Mouse (Mus musculus) ES-Bruce4 (cell line): ENCODE measurements around the gene Kcnc1. TPM values are rescaled to one million over a fixed set of nuclear protein-coding genes. Genes with fewer than 3 reads are reported as not detected.

Experiments used
- H3K27ac ChIP-seq: 2 replicates; pipeline ENCODE4 v1.5.1; 2012; ENCODE audit warnings: low read length, inconsistent platforms; ENCODE audit not compliant: insufficient read depth
- H3K27me3 ChIP-seq: 2 replicates; pipeline ENCODE4 v1.6.1; 2012; ENCODE audit warnings: mild to moderate bottlenecking, low read length, inconsistent platforms; ENCODE audit not compliant: control insufficient read depth, poor library complexity, insufficient read depth, severe bottlenecking
- H3K36me3 ChIP-seq: 2 replicates; pipeline ENCODE4 v1.6.1; 2012; ENCODE audit warnings: inconsistent platforms, mild to moderate bottlenecking, low read length, moderate library complexity; ENCODE audit not compliant: control insufficient read depth, poor library complexity, insufficient read depth, severe bottlenecking
- H3K4me1 ChIP-seq: one replicate; pipeline ENCODE4 v1.8.1; 2011; ENCODE audit warnings: low read length; ENCODE audit not compliant: control insufficient read depth, insufficient read depth
- H3K4me3 ChIP-seq: 2 replicates; pipeline ENCODE4 v1.5.1; 2011; ENCODE audit warnings: low read depth, mild to moderate bottlenecking, low read length
- H3K9ac ChIP-seq: 2 replicates; pipeline ENCODE4 v1.6.1; 2012; ENCODE audit warnings: low read depth, mild to moderate bottlenecking, inconsistent platforms; ENCODE audit not compliant: poor library complexity, severe bottlenecking
- H3K9me3 ChIP-seq: replicated peaks from 2 replicates; pipeline ENCODE4 v1.6.1; 2012; ENCODE audit warnings: mild to moderate bottlenecking, low read length, inconsistent platforms; ENCODE audit not compliant: control insufficient read depth, poor library complexity, insufficient read depth, severe bottlenecking
- CTCF ChIP-seq: IDR thresholded peaks from one replicate; pipeline ENCODE4 v1.8.1; 2011; ENCODE audit warnings: low read depth, low read length
- EP300 ChIP-seq: IDR thresholded peaks from 2 replicates; pipeline ENCODE4 v1.6.1; 2011; ENCODE audit warnings: low read depth, low read length; ENCODE audit not compliant: insufficient read depth
- POLR2A ChIP-seq: IDR thresholded peaks from one replicate; pipeline ENCODE4 v1.8.1; 2011; ENCODE audit warnings: low read length; ENCODE audit not compliant: insufficient read depth
- polyA plus RNA-seq: library from polyadenylated mRNA; stranded (reverse); fragments of >200 nt; gene quantifications from 2 replicates; pipeline ENCODE4 v1.2.4, GENCODE M21; 2011; ENCODE audit warnings: low read depth; ENCODE audit not compliant: missing spikeins, insufficient read depth, insufficient read length

Kcnc1 gene
- polyA plus RNA-seq, 1 experiment = 0.07 TPM

- Histone ChIP-seq H3K36me3 (no peaks in the 10 kb centered on the region), H3K9ac (no peak overlapping the region), H3K4me1 (no peaks in the 10 kb centered on the region), H3K27me3 (no peaks in the 10 kb centered on the region), H3K4me3 (no peak overlapping the region), H3K9me3 (no peaks in the 10 kb centered on the region), H3K27ac (no peak overlapping the region)
- TF ChIP-seq CTCF = no peak
- TF ChIP-seq EP300 = no peak
- TF ChIP-seq POLR2A = no peak
Observed at GRCm38 (mm10) chr7:46353875-46354274, 42.4 kb upstream of the Kcnc1 start.

GRCm38 (mm10) chr7:46361776-46362175 is 34.5 kb upstream of the Kcnc1 start:
- no peak for TF ChIP-seq EP300
- no peak for TF ChIP-seq POLR2A
- no peak for TF ChIP-seq CTCF
- Histone ChIP-seq H3K9ac (no peak overlapping the region), H3K4me1 (no peaks in the 10 kb centered on the region), H3K4me3 (no peak overlapping the region), H3K9me3 (no peaks in the 10 kb centered on the region), H3K27ac (no peak overlapping the region), H3K36me3 (no peaks in the 10 kb centered on the region), H3K27me3 (no peaks in the 10 kb centered on the region)

- no peak overlapping the region for H3K9ac ChIP-seq
Observed at GRCm38 (mm10) chr7:46364154-46364553, 32.1 kb upstream of the Kcnc1 start.

GRCm38 (mm10) chr7:46365810-46366209 is 30.5 kb upstream of the Kcnc1 start:
- no peak overlapping the region for H3K4me3 ChIP-seq
- no peaks in the 10 kb centered on the region for H3K36me3 ChIP-seq
- H3K9me3 ChIP-seq = no peaks in the 10 kb centered on the region
- no peak for TF ChIP-seq CTCF
- no peak for TF ChIP-seq EP300
- TF ChIP-seq POLR2A = no peak
- H3K4me1 ChIP-seq = no peaks in the 10 kb centered on the region
- H3K27me3 ChIP-seq = no peaks in the 10 kb centered on the region
- H3K27ac ChIP-seq = no peak overlapping the region
- no peak overlapping the region for H3K9ac ChIP-seq

More at GRCm38 (mm10) chr7:46364154-46364553, 32.1 kb upstream of the Kcnc1 start:
- no peaks in the 10 kb centered on the region for H3K9me3 ChIP-seq
- no peak overlapping the region for H3K27ac ChIP-seq
- no peaks in the 10 kb centered on the region for H3K36me3 ChIP-seq
- H3K4me1 ChIP-seq = no peaks in the 10 kb centered on the region
- no peak overlapping the region for H3K4me3 ChIP-seq
- TF ChIP-seq EP300 (no peak), POLR2A (no peak), CTCF (no peak)
- no peaks in the 10 kb centered on the region for H3K27me3 ChIP-seq

- no peak overlapping the region for H3K4me3 ChIP-seq
- no peaks in the 10 kb centered on the region for H3K9me3 ChIP-seq
- no peak overlapping the region for H3K9ac ChIP-seq
- H3K27me3 ChIP-seq = no peaks in the 10 kb centered on the region
- H3K36me3 ChIP-seq = no peaks in the 10 kb centered on the region
- no peak overlapping the region for H3K27ac ChIP-seq
- TF ChIP-seq CTCF = no peak
- no peak for TF ChIP-seq EP300
- TF ChIP-seq POLR2A = no peak
- H3K4me1 ChIP-seq = no peaks in the 10 kb centered on the region
Observed at GRCm38 (mm10) chr7:46371104-46371503, 25.2 kb upstream of the Kcnc1 start.

- Histone ChIP-seq H3K4me1 (no peaks in the 10 kb centered on the region), H3K36me3 (no peaks in the 10 kb centered on the region), H3K9me3 (no peaks in the 10 kb centered on the region), H3K4me3 (peak within 1 kb of the TSS; percentile 56), H3K27ac (no peak within 1 kb of the TSS), H3K27me3 (no peaks in the 10 kb centered on the region), H3K9ac (no peak within 1 kb of the TSS)
- no peak for TF ChIP-seq EP300
- TF ChIP-seq POLR2A = no peak
- TF ChIP-seq CTCF = no peak
Observed at GRCm38 (mm10) chr7:46376172-46377007, 19.9 kb upstream of the Kcnc1 start, which contains the start of gene Myod1. TSS of gene Myod1 (plus strand) at chr7:46376474.
